Mouse (Mus musculus) G1E-ER4 (cell line): ENCODE measurements around the gene 2310061I04Rik. TPM values are rescaled to one million over a fixed set of nuclear protein-coding genes. Genes with fewer than 3 reads are reported as not detected.

Source experiments
- GATA1 ChIP-seq: IDR thresholded peaks from one replicate; pipeline ENCODE4 v1.8.0; 2012; ENCODE audit warnings: low read length, inconsistent platforms
- polyA plus RNA-seq: library from polyadenylated mRNA; stranded (reverse); fragments of >175 nt; gene quantifications from 2 replicates; pipeline ENCODE4 v1.2.3, GENCODE M21; 2012

Gene 2310061I04Rik
- polyA plus RNA-seq, 1 experiment, result 224 TPM

GRCm38 (mm10) chr17:35897644-35898573 is 678 bp upstream of the 2310061I04Rik start:
- no peak for TF ChIP-seq GATA1

- no peak for TF ChIP-seq GATA1
These were observed 9.5 kb downstream of the 2310061I04Rik start for GRCm38 (mm10) chr17:35887725-35888124.

- no peak for TF ChIP-seq GATA1
These were observed 13.5 kb downstream of the 2310061I04Rik start for GRCm38 (mm10) chr17:35883777-35884176.

DNA sequence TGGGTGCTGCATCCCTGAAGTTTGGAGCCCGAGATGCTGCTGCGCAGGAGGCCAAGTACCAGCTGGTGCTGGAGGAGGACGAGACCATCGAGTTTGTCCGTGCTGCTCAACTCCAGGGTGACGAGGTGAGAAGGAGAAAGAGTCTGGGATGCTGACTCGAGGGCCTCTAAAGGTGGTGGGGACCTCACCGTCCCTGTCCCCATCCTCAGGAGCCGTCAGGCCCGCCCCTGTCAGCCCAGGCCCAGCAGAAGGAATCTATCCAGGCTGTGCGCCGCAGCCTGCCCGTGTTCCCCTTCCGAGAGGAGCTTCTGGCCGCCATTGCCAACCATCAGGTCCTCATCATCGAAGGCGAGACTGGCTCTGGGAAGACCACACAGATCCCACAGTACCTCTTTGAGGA is 14.3 kb downstream of the 2310061I04Rik start:
- TF ChIP-seq GATA1, result no peak

DNA sequence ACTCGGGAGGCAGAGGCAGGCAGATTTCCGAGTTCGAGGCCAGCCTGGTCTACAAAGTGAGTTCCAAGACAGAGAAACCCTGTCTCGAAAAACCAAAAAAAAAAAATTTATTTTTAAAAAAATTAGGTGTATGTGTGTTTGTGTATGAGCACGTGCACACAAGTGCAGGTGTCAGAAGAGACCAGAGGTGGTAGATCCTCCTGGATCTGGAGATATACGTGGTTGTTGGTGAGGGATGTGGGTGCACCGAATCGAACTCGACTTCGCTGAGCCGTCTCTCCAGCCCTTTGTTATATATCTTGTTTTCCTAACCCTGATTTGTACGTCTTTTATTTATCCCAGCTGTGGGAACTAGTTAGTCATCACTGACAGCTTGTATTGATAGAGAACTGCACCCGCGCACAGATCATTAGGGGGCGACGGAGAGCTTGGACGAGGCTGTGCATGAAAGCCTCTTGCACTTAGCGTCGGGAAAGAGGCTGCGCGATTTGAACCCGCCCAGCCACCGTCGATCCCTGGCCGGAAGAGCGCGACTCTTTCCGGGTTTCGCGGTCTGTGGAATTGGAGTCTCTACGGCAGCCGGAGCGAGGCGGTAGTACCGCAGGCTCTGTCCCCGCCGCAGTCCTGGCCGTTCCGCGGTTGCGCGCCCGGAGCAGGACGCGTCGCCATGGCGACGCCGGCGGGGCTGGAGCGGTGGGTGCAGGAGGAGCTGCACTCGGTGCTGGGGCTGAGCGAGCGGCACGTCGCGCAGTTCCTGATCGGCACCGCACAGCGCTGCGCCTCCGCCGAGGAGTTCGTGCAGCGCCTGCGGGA is 17.8 kb downstream of the 2310061I04Rik start, which contains the start of gene Dhx16:
Gene Dhx16, plus strand, starts transcription at position 575 of the 813 bp plus-strand sequence.
- no peak for TF ChIP-seq GATA1

DNA sequence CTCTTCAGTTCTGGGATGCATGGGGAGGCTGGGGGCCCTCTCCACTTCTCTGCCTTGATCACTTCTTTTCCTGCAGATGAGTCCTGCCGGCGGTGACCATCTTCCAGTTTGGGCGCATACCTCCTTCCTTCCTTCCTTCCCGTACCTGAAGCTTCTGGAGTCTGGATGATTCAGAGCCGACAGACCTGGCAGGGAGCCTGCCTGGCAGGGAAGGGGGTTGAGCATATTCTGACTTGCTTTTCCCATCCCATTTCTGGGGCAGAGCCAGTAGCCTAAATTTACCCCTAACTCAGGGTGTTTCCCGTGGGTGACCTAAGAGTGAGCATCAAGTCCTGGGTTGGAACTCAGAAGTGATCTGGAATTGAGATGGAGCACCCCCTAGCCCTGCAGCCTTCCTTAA is 22.5 kb downstream of the 2310061I04Rik start:
- no peak for TF ChIP-seq GATA1

DNA sequence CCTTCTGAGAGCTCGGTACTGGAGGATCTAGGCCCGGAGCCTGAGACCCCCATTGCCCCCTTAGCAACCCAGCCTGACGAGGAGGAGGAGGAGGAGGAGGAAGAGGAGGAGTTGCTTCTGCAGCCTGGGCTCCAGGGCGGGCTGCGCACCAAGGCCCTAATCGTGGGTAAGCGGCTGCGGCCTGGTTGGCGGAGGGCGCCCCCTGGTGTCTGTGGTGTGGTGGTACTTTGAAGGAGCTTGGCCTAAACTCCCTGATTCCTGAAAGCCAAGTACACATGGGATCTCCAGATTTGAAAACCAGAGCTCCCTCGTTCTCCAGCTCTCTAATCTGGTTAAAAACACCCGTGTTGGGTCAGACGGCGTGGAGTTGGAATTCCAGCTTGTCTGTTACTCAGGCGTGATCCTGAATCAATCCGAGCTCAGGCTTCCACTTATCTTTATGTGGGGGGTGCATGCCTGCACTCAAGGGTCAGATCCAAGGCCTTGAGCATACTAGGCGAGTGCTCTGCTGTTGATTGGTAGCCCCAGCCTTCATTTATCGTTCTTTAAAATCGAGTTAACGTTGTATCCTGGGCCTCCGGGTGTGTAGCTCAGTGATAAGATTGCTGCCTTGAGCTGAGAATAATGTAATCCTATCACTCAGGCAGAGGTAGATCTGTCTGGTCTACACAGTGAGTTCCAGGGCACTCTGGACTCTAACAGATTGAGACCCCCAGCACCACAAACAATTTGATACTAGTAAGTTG is 23.3 kb downstream of the 2310061I04Rik start:
- TF ChIP-seq GATA1, result peak; percentile 73

GRCm38 (mm10) chr17:35870884-35871696 is 26.1 kb downstream of the 2310061I04Rik start:
- TF ChIP-seq GATA1, result no peak

GRCm38 (mm10) chr17:35870151-35870883 is 26.9 kb downstream of the 2310061I04Rik start:
- TF ChIP-seq GATA1, result no peak

DNA sequence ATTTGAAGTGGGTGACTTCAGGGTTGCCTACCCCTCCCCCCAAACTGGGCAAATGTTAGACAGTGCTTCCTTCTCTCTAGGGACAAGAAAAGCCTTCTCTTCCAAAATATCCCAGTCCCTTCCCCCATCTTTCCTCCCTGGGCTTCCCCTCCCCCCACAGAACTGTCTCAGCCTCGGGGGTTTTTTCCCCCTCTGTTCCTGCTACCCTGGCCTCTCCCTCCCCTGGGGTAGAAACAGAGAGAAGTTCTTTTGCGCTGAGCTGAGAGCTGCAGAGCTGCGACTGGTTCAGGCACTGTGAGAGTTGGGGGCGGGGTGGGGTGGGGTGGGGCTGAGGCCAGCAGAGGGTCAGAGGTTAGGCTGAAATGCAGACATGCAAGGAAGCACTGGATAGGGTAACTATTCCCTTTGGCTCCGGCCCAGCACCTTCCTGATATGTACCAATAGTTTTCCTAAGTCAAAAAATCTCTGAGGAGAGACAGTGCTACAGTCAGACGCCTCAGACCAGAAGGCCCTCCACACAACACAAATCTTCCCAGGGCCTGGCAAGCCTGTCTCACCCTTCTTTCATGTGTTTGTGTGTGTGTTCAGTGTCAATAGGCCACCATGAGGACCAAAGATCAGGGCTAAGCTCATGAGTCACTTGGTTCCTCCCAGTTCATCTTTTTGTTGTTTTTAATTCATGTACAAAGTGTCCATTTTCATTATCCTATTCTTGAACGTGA is 27.7 kb downstream of the 2310061I04Rik start:
- TF ChIP-seq GATA1, result no peak

- TF ChIP-seq GATA1, result no peak
These were observed 28.3 kb downstream of the 2310061I04Rik start for GRCm38 (mm10) chr17:35868961-35869345.

GRCm38 (mm10) chr17:35868165-35868820 is 28.9 kb downstream of the 2310061I04Rik start:
- no peak for TF ChIP-seq GATA1
